Mouse (Mus musculus) testis, postnatal 14 days (tissue): ENCODE measurements at regions not wholly inside any gene's neighbourhood (a gene's known extent, or its start where the extent isn't known, plus 50 kb on each side); places are given as distances from the start of the nearest gene placed in this dataset.

Source experiments
- DNase-seq: peaks from one replicate; pipeline ENCODE4 v3.0.0; 2021; ENCODE audit warnings: low spot score

DNA sequence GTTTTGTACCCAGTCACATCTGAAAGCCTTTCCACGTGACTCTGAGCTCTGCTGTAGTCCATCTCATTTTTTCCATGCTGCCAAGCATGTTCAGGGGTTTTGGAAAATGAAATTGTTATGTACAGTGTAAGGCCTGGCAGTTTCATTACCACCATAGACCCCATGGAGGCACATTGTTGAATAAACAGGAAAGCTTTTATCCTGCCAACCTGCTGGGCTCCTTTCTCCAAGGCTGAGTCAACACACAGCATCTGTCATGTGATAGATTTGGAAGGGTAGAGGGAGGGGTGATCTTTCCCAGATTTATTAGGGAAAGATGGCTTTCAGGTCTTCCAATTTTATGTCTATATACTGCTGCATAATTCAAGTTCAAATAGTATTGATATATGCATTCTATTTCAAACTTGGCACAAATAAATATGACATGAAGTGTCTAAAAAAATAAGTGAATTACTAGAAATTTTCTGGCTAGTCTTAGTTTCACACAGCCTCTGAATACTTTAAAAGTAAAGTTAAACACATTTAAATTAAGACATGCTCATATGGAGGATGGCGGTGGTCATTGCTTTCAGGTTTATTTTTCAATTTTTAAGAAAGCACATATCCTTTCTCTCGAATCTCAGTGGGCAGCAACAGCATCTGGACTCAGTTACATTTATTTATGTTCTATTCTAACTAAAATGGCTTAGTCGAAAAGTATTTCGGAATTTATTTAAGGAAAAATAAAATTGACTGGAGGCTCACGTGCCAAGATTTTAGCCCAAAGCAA lies 942.1 kb upstream of the Flrt2 start:
- DNase-seq = no peak

DNA sequence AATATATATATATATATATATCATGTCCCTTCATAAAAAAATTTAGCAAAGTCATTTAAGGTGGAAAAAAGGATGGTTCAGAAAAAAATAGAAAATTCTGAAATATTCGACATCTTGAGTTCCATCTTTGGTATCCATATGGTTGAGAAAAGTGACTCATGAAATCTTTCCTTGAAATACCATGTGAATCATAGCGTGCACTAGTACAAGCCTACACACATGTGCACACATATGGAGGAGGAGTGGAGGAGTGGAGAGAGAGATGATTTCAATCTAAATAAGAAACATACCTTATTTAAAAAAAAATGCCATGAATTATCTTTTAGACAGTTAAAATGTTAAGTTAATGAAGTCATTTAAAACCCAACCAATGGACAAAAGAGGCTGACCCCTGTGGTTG lies 936.3 kb upstream of the Flrt2 start:
- DNase-seq = no peak

- no peak for DNase-seq
Observed at GRCm38 (mm10) chr12:94795913-94796615, 896.0 kb upstream of the Flrt2 start.

GRCm38 (mm10) chr12:94804692-94805091 lies 887.3 kb upstream of the Flrt2 start:
- DNase-seq = no peak

GRCm38 (mm10) chr12:94831400-94831799 lies 860.6 kb upstream of the Flrt2 start:
- no peak for DNase-seq

- DNase-seq = no peak
Observed at GRCm38 (mm10) chr12:94862720-94863119, 829.3 kb upstream of the Flrt2 start.

- no peak for DNase-seq
Observed at GRCm38 (mm10) chr12:94910816-94911215, 781.2 kb upstream of the Flrt2 start.

DNA sequence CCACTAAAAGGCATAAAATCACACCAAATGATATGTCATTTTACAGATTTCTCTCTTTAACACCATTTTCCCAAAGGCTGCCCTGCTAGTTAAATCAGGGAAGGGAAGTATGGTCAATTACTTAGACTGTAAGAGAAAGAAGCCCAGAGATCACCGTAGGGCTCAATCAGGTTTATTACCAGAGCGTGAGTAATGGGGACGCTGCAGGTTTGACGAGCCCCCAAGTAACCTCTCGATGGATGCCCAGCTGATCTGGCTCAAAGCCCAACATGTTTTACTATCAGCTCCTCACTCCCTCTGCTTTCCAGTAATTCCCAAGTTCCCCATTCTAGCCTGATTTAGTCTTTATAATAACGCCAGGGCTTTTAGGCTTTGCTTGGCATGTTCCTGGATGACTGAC lies 749.0 kb upstream of the Flrt2 start:
- DNase-seq = no peak
